In the genomic region with DNA sequence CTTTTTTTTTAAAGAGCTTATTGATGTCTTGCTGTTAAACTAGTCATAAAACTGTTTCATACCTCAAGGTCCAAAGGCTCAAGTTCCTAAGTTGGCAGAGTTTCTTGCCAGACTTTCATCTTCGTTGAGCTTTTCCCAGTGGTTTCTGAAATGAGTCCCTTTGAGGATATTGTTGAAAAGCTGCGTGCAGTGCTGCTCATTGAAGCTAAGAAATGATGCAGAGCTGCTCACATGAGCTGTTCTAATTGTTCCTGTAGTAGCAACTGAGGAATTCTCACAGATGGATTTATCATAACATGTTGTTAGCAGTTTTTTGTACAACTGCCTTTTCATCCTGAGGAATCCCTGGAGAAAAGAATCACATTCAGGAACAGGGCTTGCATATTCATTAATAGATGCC, we compare ENCODE assay signal across 22 mouse cellular contexts.
DNase-seq lines count a peak whose midpoint lies in the region; ATAC-seq and TF ChIP-seq lines count a peak whose summit lies in the region.
"Had no signal": no experiment of that assay in that cellular context is flagged by ENCODE, and none has a peak within 500 bp of the region (broad histone marks: within the 10 kb centered on the region; RNA-seq: fewer than 3 reads in every experiment).

No protein-coding gene starts in this region.

- TF ChIP-seq POLR2A in brain, embryonic 14.5 days (IDR thresholded peaks at IDR 0.05; ENCODE audit: borderline replicate concordance, extremely low read depth, insufficient read depth, insufficient read length, poor library complexity, severe bottlenecking): no peak

- H3K9me3 ChIP-seq in forebrain, embryonic 14.5 days (replicated peaks; ENCODE audit: control insufficient read depth, low read length): no peaks in the 10 kb centered on the region
- no peaks in the 10 kb centered on the region for H3K9me3 ChIP-seq in forebrain, embryonic 10.5 days
- no peaks in the 10 kb centered on the region for H3K9me3 ChIP-seq in midbrain, embryonic 15.5 days
- H3K9me3 ChIP-seq in midbrain, embryonic 13.5 days: no peaks in the 10 kb centered on the region
- no peaks in the 10 kb centered on the region for H3K9me3 ChIP-seq in midbrain, postnatal 0 days (ENCODE audit: low read length)
- H3K9me3 ChIP-seq: embryonic facial prominence, embryonic 12.5 days; forebrain, embryonic 12.5 days; hindbrain, embryonic 12.5 days; hindbrain, embryonic 15.5 days had no signal

- peak; percentile 11 for DNase-seq in forebrain, embryonic 14.5 days (ENCODE audit: low spot score)
- no peak for DNase-seq in forebrain, embryonic 10.5 days (ENCODE audit: extremely low spot score, low spot score)
- DNase-seq in brain, embryonic 14.5 days (ENCODE audit: low read depth): peak; percentile 60
- peak; percentile 1 for DNase-seq in midbrain, postnatal 0 days (ENCODE audit: low spot score)
- no peak for DNase-seq in lung, postnatal 10 days
- DNase-seq: adrenal gland, adult 2 months; adrenal gland, postnatal 14 days; cerebellum, adult 18-20 months; cerebellum, adult 9-10 months; cerebellum, postnatal 14 days; gastrocnemius, postnatal 10 days; heart, adult 11 months had no signal

- H3K4me1 ChIP-seq in forebrain, embryonic 14.5 days (ENCODE audit: control insufficient read depth, insufficient read depth, low read length): no peaks in the 10 kb centered on the region
- no peaks in the 10 kb centered on the region for H3K4me1 ChIP-seq in forebrain, embryonic 10.5 days
- no peaks in the 10 kb centered on the region for H3K4me1 ChIP-seq in midbrain, embryonic 15.5 days
- no peaks in the 10 kb centered on the region for H3K4me1 ChIP-seq in midbrain, embryonic 13.5 days (replicated peaks)
- H3K4me1 ChIP-seq in midbrain, postnatal 0 days (ENCODE audit: insufficient read depth, low read length): no peaks in the 10 kb centered on the region
- H3K4me1 ChIP-seq: embryonic facial prominence, embryonic 12.5 days; forebrain, embryonic 12.5 days; hindbrain, embryonic 12.5 days; hindbrain, embryonic 15.5 days had no signal

- TF ChIP-seq CTCF in brain, embryonic 14.5 days (IDR thresholded peaks at IDR 0.05; ENCODE audit: borderline replicate concordance, extremely low read depth, insufficient read depth, insufficient read length): no peak
- TF ChIP-seq CTCF in midbrain, postnatal 0 days (IDR thresholded peaks at IDR 0.05): no peak

- H3K36me3 ChIP-seq in forebrain, embryonic 14.5 days (ENCODE audit: control insufficient read depth, insufficient read depth, low read length): no peaks in the 10 kb centered on the region
- H3K36me3 ChIP-seq in forebrain, embryonic 10.5 days (replicated peaks): no peaks in the 10 kb centered on the region
- H3K36me3 ChIP-seq in midbrain, embryonic 15.5 days (replicated peaks): no peaks in the 10 kb centered on the region
- H3K36me3 ChIP-seq in midbrain, embryonic 13.5 days: no peaks in the 10 kb centered on the region
- no peaks in the 10 kb centered on the region for H3K36me3 ChIP-seq in midbrain, postnatal 0 days (ENCODE audit: insufficient read depth, low read length)
- H3K36me3 ChIP-seq: embryonic facial prominence, embryonic 12.5 days; forebrain, embryonic 12.5 days; hindbrain, embryonic 12.5 days; hindbrain, embryonic 15.5 days had no signal

- H3K4me2 ChIP-seq in forebrain, embryonic 14.5 days (ENCODE audit: low read length): no peak overlapping the region
- H3K4me2 ChIP-seq in midbrain, embryonic 15.5 days: no peak overlapping the region
- H3K4me2 ChIP-seq in midbrain, embryonic 13.5 days (replicated peaks): no peak overlapping the region
- no peak overlapping the region for H3K4me2 ChIP-seq in midbrain, postnatal 0 days (ENCODE audit: low read depth, low read length, poor library complexity, severe bottlenecking)
- H3K4me2 ChIP-seq: embryonic facial prominence, embryonic 12.5 days; forebrain, embryonic 12.5 days; heart, embryonic 11.5 days; hindbrain, embryonic 12.5 days; hindbrain, embryonic 15.5 days had no signal

- no peak overlapping the region for H3K9ac ChIP-seq in forebrain, embryonic 14.5 days (ENCODE audit: low read length)
- H3K9ac ChIP-seq in midbrain, embryonic 15.5 days: no peak overlapping the region
- no peak overlapping the region for H3K9ac ChIP-seq in midbrain, embryonic 13.5 days (replicated peaks)
- H3K9ac ChIP-seq in midbrain, postnatal 0 days (replicated peaks; ENCODE audit: low read length, poor library complexity, severe bottlenecking): no peak overlapping the region
- H3K9ac ChIP-seq: embryonic facial prominence, embryonic 12.5 days; forebrain, embryonic 12.5 days; hindbrain, embryonic 12.5 days; hindbrain, embryonic 15.5 days had no signal

- H3K4me3 ChIP-seq in forebrain, embryonic 14.5 days (ENCODE audit: low read depth, low read length): no peak overlapping the region
- H3K4me3 ChIP-seq in forebrain, embryonic 10.5 days: no peak overlapping the region
- H3K4me3 ChIP-seq in midbrain, embryonic 15.5 days: no peak overlapping the region
- H3K4me3 ChIP-seq in midbrain, embryonic 13.5 days (replicated peaks): no peak overlapping the region
- H3K4me3 ChIP-seq in midbrain, postnatal 0 days (ENCODE audit: low read depth, low read length): no peak overlapping the region
- H3K4me3 ChIP-seq: embryonic facial prominence, embryonic 12.5 days; erythroblast, embryonic 14.5 days; forebrain, embryonic 12.5 days; hindbrain, embryonic 12.5 days; hindbrain, embryonic 15.5 days had no signal

- H3K27me3 ChIP-seq in forebrain, embryonic 14.5 days (replicated peaks; ENCODE audit: control insufficient read depth, insufficient read depth, low read length): no peaks in the 10 kb centered on the region
- H3K27me3 ChIP-seq in forebrain, embryonic 10.5 days (ENCODE audit: poor library complexity, severe bottlenecking): no peaks in the 10 kb centered on the region
- H3K27me3 ChIP-seq in midbrain, embryonic 15.5 days (replicated peaks): no peaks in the 10 kb centered on the region
- H3K27me3 ChIP-seq in midbrain, embryonic 13.5 days: no peaks in the 10 kb centered on the region
- no peaks in the 10 kb centered on the region for H3K27me3 ChIP-seq in midbrain, postnatal 0 days (ENCODE audit: insufficient read depth, low read length)
- H3K27me3 ChIP-seq: embryonic facial prominence, embryonic 12.5 days; forebrain, embryonic 12.5 days; hindbrain, embryonic 12.5 days; hindbrain, embryonic 15.5 days had no signal

- no peak for ATAC-seq in forebrain, embryonic 14.5 days
- ATAC-seq in midbrain, embryonic 15.5 days (replicated peaks): peak; percentile 80
- ATAC-seq in midbrain, embryonic 13.5 days: no peak
- no peak for ATAC-seq in midbrain, postnatal 0 days (ENCODE audit: low FRiP score)
- ATAC-seq: CD4-positive, CD25-positive, alpha-beta regulatory T cell, adult 4 months; intestine, postnatal 0 days had no signal

- no peak overlapping the region for H3K27ac ChIP-seq in forebrain, embryonic 14.5 days (ENCODE audit: low read depth, low read length)
- no peak overlapping the region for H3K27ac ChIP-seq in forebrain, embryonic 10.5 days
- no peak overlapping the region for H3K27ac ChIP-seq in midbrain, embryonic 15.5 days
- no peak overlapping the region for H3K27ac ChIP-seq in midbrain, embryonic 13.5 days
- no peak overlapping the region for H3K27ac ChIP-seq in midbrain, postnatal 0 days (ENCODE audit: low read depth, low read length)
- H3K27ac ChIP-seq: embryonic facial prominence, embryonic 12.5 days; forebrain, embryonic 12.5 days; hindbrain, embryonic 12.5 days; hindbrain, embryonic 15.5 days had no signal

- 20% methylated on average over 2 of the region's 2 CpGs for WGBS in forebrain, embryonic 14.5 days
- 69% methylated on average over 2 of the region's 2 CpGs for WGBS in forebrain, embryonic 10.5 days
- WGBS in midbrain, embryonic 15.5 days: 32% methylated on average over 2 of the region's 2 CpGs
- WGBS in midbrain, embryonic 13.5 days: 44% methylated on average over 2 of the region's 2 CpGs
- WGBS in midbrain, postnatal 0 days: 38% methylated on average over 2 of the region's 2 CpGs

Comparison
In these comparisons a context has a peak if more than half of its experiments do, and no peak if none do; other contexts are left out.
1. DNase-seq: peak in forebrain, embryonic 14.5 days (single experiment), brain, embryonic 14.5 days (single experiment) and midbrain, postnatal 0 days (single experiment); none in forebrain, embryonic 10.5 days (single experiment) and lung, postnatal 10 days (single experiment).